Mouse (Mus musculus) layer of hippocampus, postnatal 25 days (tissue): ENCODE data around the gene Spint5. TPM values are rescaled to one million over a fixed set of nuclear protein-coding genes. Genes with fewer than 3 reads are reported as not detected.
"Not testable (repeated sequence)": the region's sequence is repeated elsewhere in the genome, so short reads cannot be mapped to it uniquely, and the experiment has no call there.

Experiments
- DNase-seq, 2 experiments: peaks; one replicate each; pipeline ENCODE4 v3.0.0; 2022; ENCODE audit warnings: mixed read lengths in 2 of 2, low spot score in 1 of 2; ENCODE audit errors: extremely low spot score in 1 of 2
- total RNA-seq, 2 experiments: library from RNA; stranded (reverse); gene quantifications; 2 replicates each; pipeline ENCODE4 v1.2.3; 2021

The Spint5 gene
- total RNA-seq, result not detected

GRCm38 (mm10) chr2:164715005-164715404 is at the start of gene Spint5:
Gene Spint5, plus strand, starts transcription at chr2:164715305.
- DNase-seq, result no peak

DNA sequence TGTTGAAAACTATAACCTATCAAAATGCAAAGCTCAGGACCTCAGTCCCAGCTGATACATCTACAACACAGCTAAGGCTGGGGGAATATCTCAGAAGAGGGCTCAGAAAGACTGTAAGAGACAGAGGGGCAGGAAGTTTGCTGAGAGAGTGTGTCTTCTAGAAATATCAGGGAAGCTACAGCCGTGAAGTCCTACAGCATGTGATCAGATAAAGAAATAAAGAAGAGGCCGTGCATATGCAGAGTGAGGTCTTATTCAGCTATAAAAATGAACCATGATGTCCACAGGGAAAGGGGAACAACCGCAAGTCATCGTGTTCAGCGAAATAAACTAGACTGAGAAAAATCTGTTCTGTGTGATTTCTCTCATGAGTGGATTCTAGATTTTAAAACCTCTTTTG is 44.8 kb upstream of the Spint5 start:
- DNase-seq, result no peak

GRCm38 (mm10) chr2:164670938-164671337 is 44.2 kb upstream of the Spint5 start:
- DNase-seq, result no peak

DNA sequence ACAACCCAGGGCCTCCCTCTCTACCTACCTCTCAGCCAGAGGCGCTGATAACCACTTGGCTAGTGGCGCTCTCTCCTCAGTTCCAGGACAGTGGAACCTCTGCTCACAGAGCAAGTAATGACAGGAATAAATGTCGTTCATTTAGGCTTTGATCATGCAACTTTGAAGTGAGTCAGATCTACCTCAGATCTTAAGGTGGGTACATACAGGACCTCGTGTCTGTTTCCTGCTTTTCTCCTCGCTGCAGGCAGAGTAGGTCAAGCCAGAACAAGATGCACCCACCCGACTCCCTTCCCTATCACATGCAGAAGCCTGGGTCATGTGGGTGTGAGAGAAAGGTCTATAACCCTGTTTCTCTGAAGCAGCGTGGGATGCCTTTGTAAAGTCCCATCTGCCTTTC is 41.1 kb upstream of the Spint5 start, which contains the start of gene Wfdc11:
Gene Wfdc11, minus strand, starts transcription at position 101 of the 400 bp plus-strand sequence.
- no peak for DNase-seq

GRCm38 (mm10) chr2:164676103-164676502 is 39.0 kb upstream of the Spint5 start:
- DNase-seq, result no peak

GRCm38 (mm10) chr2:164676916-164677685 is 38.0 kb upstream of the Spint5 start:
- no peak for DNase-seq

DNA sequence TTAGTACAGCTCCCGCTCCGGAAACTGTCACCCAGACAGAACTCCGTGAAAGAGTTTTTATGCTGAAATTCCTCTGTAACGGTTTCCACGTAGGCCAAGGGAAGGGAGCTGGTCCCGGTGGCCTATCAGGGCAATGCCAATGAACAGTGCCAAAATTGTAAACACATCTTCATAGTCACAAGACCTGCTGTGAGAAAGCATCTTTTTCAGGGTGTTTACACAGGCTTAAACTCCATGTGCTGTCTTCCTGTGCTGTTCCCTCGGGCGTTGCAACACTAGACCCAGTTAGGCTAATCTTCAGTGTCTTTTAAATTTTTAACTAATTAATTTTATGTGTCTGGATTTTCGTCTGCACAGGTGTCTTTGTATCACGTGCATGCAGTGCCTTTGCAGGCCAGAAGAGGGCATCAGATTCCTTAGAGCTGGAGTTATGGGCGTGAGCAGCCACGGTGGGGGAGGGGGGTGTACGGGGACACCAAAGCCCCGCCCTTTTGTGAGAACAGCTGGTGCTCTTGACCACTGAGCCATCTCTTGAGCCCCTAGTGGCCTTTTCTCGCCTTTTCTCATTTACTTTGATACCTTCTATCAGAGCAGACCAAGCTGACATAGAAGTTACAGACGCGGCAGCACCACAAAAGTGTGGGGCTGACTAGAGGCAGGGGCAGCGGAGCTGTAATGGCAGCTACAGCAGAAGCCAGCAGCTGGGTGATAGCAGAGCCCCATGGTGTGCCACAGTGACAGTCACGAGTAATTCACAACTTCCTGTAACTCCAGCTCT is 36.1 kb upstream of the Spint5 start:
- peak; percentile 29 to 69 for DNase-seq

GRCm38 (mm10) chr2:164679906-164680305 is 35.2 kb upstream of the Spint5 start:
- DNase-seq, result no peak

DNA sequence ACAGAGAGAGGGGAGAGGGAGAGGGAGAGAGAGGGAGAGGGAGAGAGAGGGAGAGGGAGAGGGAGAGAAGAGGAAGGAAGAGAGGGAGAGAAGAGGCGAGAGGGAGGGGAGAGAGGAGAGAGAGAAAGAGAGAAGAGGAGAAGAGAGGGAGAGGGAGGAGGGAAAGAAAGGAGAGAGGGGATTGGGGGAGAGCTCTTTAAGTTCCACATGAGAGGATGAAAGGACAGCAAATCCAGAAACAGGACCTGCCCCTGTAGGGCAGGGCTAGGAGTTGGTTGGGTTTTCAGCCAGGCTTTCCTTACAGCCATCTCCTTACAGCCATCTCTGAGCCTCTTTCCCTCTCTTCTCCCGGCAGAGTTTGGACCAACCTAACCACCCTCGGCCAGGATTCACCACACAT is 30.3 kb upstream of the Spint5 start, which contains the start of gene Wfdc13:
Gene Wfdc13, plus strand, starts transcription at position 301 of the 400 bp plus-strand sequence.
- no peak for DNase-seq

DNA sequence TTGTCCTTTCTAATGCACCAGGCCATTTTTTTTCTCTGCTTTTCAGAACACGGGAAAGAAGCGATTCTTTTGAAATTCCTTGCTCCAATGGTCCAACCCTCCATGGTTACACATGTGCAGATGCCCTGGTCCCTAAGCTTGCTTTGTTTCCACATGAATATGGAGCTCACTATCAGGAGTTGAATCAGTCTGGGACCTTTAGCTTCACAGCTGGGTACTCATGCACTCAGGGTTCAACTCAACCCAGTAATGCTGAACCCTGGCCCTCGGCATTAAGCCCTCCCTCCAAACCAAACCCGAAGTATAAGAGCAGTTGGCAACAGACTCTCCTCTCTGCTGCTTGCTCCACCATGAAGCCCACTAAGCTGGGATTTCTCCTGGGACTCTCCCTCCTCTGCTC is 16.9 kb upstream of the Spint5 start, which contains the start of gene Spint4:
Gene Spint4, plus strand, starts transcription at position 301 of the 400 bp plus-strand sequence.
- no peak for DNase-seq

- DNase-seq, result no peak
Observed at GRCm38 (mm10) chr2:164700959-164701358, 14.1 kb upstream of the Spint5 start.

- DNase-seq, result no peak
Observed at GRCm38 (mm10) chr2:164701761-164702160, 13.3 kb upstream of the Spint5 start.

DNA sequence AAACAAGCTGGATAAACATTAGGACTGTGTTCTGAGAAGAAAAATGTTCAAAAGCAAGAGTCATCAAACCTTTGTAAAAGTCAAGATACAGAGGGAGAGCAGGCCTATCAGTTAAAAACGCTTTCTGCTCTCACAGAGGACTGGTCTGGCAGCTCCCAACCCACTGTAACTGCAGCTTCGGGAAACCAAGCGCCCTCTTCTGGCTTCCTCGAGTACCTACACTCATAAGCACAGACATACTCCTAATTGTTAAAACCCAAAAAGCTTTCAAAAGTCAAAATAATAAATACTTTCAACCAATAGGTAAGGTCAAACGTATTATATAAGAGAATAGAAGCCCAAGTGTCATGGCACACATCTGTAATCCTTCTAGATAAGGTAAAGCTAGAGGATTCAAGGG is 10.9 kb upstream of the Spint5 start:
- no peak for DNase-seq

GRCm38 (mm10) chr2:164705328-164705727 is 9.8 kb upstream of the Spint5 start:
- DNase-seq, result no peak

GRCm38 (mm10) chr2:164705991-164706390 is 9.1 kb upstream of the Spint5 start:
- DNase-seq, result no peak

DNA sequence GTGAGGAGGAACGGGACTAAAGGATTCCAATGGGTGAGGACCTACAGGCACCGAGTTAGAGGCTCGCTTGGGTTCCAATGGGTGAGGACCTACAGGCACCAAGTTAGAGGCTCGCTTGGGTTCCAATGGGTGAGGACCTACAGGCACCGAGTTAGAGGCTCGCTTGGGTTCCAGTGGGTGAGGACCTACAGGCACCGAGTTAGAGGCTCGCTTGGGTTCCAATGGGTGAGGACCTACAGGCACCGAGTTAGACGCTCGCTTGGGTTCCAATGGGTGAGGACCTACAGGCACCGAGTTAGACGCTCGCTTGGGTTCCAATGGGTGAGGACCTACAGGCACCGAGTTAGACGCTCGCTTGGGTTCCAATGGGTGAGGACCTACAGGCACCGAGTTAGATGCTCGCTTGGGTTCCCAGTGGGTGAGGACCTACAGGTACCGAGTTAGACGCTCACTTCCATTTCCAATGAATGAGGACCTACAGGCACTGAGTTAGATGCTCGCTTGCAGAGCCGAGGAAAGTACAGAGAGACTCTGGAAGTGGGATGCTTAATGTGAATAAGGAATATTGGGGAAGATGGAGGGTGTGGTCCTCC is 1.2 kb downstream of the Spint5 start:
- DNase-seq, result not testable (repeated sequence)

- no peak for DNase-seq
Observed at GRCm38 (mm10) chr2:164723276-164723675, 8.2 kb downstream of the Spint5 start.

DNA sequence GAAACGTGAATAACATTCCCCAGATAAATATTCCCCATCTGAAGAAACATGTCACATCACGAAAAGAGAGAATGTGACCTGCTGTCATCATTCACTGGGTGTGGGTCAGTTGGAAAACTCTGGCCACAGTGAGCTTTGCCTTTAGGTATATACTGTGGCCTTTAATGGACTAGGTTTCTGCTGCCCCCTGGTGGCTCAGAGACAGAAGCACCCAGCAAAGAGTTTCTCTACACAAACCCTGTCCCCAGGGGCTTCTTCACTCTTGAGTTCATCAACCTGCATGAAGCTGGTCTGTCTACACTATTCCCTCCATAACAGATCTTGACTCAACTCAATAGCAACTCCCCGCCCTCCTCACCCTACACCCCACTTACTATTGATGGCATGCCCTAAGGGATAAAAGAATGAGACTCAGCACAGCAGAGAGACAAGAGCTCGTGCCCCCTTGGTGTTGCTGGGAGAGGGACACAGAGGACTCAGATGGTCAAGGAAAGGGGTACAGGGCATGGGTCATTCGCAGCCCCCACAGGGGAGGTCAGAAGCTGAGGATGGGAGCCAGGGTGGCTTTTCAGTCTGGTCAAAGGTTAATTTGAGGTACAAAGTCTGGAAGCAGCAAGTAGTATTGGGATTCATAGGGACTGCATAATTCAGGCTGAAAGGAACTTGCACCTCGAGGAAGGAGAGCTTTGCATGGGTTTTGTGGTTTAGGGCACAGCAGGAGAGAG is 11.0 kb downstream of the Spint5 start:
- peak; percentile 37 to 79 for DNase-seq

GRCm38 (mm10) chr2:164731719-164732118 is 16.6 kb downstream of the Spint5 start:
- no peak for DNase-seq

DNA sequence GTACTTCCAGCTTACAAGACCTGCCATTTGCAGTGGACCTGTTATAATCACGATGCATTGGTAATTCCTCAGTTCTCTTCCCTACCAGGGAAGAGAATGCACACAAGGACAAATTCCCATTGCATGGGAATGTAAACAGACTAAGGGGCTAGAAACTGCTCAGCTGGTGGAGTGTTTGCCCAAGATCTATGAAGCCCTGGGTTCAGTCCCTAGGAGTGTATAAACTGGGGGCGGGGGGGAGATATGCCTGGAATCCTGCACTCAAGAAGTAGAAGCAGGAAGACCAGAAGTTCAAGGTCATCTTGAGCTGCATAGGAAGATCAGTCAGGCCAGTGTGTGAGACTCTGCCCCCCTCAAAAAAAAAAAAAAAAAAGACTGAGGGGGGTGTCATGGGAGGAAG is 18.2 kb downstream of the Spint5 start:
- DNase-seq, result no peak
